Mouse (Mus musculus) pancreas, adult 10 weeks (tissue): Measurements from ENCODE around the gene Ano10. TPM values are rescaled to one million over a fixed set of nuclear protein-coding genes. Genes with fewer than 3 reads are reported as not detected.

Experiments
- polyA plus RNA-seq: library from polyadenylated mRNA; stranded (reverse); fragments of 350-450 nt; fragmentation: Illumina TruSeq; extraction: RNeasy Lipid Tissue Mini Kit (QIAGEN cat#74804); gene quantifications from one replicate; pipeline ENCODE4 v1.2.3, GENCODE M21; 2015; ENCODE audit warnings: low read depth, low replicate concordance; ENCODE audit not compliant: insufficient read depth

Gene Ano10
- 10.9 TPM for polyA plus RNA-seq

GRCm38 (mm10) chr9:122294242-122294881, at the start of gene Ano10:
Ano10 (minus strand) TSS chr9:122294423.

Other genes with a start within 250 kb of the Ano10 start
- 28.0 TPM for gene Snrk, start 177.2 kb downstream of the Ano10 start, polyA plus RNA-seq
- gene Abhd5, start 57.2 kb upstream of the Ano10 start, polyA plus RNA-seq: 4.7 TPM